Mouse (Mus musculus) 416B (cell line): Measurements from ENCODE around the gene Plcb1.

Experiments
- DNase-seq: peaks from one replicate; pipeline ENCODE4 v3.0.0; 2011; ENCODE audit warnings: low read depth

The Plcb1 gene

DNA sequence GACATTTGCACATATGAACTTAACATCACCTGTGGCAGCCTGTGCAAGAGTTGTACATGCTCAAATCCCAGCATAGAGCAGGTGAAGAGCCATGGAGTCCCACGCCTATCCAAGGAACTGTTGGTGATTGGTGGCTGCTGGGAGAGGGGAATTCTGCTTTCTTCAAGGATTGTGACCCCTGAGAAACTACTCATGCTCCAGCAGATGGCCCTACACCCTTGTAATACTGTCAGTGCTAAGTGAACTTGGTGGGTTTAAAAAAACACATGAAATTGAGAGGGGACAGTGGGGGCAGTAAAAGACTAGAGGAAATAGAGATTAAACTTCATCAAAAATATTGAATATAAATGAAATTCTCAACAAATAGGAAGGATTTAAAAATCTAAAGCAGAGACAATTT is 53.0 kb downstream of the Plcb1 start:
- no peak for DNase-seq

DNA sequence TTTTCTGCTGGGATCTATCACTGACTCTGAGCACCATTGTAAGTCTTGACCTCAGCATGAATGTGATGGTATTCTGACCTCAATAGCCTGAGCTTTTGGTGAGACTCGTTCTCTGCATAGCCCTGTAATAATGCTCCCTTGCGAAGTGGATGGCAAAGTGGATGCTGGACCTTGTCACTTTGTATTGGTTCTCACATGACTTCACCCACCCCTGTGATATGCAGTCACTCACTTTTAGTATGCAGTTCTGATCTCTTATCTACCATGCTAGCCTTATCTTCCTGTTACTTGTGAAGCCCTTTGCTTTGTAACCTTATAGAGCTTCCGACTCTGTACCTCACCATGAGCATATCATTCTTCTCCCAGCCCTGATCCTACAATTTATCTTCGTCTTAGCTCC is 57.0 kb downstream of the Plcb1 start:
- DNase-seq = no peak

DNA sequence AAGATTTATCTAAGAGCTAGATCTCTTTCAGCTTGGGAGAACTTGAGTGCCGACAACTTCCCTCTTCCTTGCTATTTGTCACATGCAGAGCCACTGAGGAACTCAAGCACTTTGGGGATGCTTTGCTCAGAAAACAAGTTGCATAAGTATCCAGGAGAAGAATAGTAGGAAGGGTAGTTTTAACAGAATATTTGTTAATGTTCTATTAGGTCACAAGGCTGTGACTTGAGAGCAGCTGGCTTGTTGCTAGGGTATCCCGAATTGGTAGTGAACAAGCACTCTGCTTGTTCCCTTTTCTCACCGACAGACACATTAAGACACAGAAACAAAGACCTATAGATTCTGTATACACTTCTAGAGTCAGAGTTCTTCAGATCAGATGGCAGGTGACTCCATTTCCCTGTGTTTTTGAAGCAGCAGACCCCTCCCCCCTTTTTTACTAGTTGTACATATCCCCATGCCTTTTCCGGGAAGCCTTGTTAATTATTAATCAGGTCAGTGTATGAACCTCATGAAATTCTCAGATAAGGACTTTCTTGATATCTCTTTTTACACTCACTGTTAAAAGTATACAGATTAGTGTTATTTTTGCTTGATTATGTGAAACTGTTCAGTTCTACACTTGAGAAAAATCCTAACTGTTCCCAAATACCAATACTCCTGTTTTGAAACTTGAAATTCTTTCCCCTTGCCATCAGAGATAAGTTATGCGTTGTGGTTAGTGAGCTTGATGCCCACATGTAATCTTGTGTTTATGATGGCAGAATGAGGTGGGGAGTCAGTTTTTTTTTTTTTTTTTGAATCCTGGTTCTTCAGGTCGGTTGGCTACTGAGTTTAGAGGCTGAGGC is 58.7 kb downstream of the Plcb1 start:
- DNase-seq = no peak

DNA sequence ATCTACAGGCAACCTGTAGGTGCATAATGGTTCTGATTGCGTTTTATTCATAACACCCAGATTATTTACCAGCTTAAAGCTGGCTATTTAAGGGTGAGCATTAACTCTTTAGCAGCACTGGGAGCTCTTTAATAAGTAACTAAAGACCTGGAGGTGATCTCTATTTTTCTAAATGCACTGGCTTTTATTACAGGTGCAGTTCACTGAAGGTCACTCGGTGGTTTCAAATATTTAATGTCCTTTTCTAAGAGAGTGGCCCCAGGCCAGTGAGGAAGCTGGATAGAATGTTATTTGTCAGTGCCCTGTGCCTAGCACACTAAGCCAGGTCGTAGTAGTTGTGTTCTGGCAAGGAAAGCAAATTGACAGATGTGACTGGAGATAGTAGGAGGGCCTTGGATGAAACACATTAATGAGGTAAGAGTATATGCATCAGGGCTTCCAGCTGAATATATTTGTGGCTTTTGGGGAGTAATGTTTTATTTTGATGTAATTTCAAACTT is 59.4 kb downstream of the Plcb1 start:
- no peak for DNase-seq

- DNase-seq = no peak
These were observed 60.7 kb downstream of the Plcb1 start for GRCm38 (mm10) chr2:134846555-134846954.

DNA sequence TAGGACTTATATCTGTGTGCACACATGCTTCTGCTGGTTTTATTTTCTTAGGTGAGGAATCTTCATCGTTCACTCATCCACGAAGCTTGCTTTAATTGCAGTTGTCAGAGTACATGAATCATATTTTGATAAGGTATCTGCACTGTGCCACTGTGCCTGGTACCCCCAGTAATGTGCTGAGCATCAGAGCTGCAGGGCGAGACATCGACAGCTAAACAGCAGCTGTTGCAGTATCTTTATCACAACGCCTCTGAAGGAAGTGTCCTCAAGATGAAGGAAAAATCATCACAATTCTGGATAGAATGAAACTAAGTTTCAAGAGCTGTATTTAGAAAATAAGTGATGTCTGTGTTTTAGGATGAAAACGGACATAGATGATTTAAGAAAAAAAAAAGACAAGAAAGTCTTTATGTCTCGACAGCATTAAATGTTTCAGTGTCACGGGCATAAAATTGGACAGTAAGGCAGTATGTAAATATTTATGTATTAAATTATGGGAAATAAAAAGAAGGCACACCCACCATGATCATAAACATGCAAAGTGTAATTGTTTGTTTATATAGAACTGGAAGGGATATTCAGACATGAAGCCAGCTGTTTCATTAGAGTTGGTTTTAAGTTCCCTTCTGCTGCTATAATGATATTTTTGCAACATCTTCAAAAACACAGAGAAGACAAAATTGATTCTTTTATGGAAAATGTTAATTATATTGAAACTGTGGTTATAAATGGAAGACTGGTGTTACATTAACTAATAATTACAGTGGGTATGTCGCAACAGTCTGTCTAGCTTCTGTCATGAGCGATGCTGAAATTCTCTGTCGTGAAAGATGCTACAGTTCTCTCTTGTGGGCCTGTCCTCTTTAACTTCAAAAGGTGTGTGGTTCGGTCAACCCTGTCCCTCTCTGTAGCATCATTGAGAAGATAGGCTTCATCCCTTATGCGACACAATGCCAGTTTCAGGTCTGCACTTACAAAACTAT is 65.6 kb downstream of the Plcb1 start:
- no peak for DNase-seq

- no peak for DNase-seq
These were observed 70.4 kb downstream of the Plcb1 start for GRCm38 (mm10) chr2:134856239-134856638.

DNA sequence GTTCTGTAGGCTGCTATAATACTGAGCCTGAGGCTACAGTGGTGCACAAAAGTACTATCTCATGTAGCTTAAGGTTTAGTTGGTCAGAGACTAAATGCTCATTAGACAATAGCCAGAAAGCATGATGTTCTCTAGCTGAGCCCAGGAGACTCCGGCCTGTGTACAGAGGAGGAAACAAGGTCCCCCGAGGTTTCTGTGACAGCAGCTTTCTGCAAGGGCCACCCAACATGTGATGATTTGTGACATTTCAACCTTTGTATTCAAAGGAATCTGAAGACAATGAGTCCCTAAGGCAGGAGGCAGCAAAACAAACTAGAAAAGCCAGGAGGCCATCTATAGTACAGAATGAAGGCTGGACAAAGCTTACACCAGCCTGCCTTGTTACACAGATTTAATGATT is 70.8 kb downstream of the Plcb1 start:
- DNase-seq = no peak

- no peak for DNase-seq
These were observed 79.2 kb downstream of the Plcb1 start for GRCm38 (mm10) chr2:134864985-134865645.

DNA sequence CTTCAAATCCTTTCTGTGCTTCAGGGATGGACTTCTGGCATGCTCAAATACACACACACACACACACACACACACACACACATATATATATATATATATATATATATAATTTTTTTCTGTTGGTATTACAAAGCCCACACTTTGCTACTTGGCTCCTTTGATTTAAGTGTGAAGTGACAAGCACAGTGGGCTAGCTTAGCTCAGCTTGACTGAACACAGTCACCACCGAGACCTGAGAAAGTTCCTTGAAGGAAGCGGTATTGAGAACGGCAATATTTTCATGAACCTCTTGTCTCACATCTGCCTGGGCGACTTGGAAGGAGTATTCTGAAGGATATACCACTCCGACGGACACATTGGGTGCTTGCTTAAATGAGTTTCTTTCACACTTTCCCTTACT is 81.5 kb downstream of the Plcb1 start:
- DNase-seq = no peak

DNA sequence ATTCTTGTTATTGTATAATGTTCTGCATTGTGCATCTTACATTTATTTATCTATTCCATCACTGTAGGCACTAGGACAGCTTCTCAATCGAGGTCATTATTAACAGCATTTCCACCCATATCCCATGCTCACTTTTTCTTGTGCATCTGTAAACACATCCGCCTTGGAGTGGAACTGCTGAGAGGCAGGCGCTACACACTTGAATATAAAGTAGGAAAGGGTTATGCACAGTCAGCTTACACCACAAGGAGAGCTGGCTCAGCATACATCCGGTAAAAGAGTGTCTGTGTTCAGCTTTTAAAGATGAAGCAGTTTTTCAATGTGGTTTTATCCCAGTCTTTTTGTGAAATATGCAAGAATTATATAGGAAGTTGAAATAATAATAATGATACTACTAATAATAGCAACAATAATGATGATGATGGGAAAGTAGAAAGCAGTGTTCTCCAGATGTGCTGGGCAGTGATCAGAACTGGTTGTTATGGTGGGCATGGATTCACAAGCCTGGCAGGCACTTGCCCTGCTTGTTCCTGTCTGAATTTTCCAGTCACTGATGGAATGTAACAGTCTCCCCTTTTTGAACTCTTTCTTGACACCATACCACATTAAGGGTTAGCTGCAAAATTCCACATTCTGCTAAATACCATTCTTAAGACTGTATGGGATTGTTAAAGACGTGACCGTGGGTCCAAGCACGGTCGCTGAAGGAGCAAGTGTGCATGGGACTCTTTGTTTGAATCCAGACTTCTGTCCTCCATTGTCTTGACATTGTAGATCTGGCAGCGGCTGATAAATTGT is 86.0 kb downstream of the Plcb1 start:
- no peak for DNase-seq

DNA sequence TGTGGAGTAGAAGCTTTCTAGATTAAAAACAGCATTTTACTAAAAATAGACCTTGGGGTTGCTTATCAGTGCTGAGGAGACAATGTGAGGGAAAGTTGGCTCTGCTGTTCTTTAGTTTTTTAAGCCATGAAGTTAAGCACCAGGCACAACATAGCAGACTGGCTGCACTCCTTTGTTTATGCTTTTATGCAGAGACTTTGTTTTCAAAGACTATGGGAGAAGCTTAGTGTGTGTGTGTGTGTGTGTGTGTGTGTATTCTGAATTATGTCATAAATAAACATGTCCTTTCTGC is 86.6 kb downstream of the Plcb1 start:
- DNase-seq = no peak

GRCm38 (mm10) chr2:134877148-134877547 is 91.3 kb downstream of the Plcb1 start:
- DNase-seq = no peak

DNA sequence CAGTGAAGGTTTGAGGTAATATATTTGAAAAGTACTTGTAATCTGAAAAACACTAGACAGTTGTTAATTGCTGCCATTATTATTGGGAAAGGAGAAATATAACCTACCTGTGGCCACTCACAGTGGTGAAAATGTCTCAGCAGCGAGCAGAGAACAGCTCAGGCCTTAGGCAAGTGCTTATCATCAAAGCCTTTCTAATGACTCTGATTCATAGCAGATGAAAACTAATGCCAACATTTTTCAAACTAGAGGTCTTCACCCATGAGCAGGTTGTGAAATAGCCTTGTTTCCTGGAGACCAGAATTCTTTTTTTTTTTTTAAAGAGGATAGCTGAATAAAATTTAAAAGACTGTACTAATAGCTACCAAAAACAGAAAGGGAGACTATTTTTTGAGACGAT is 105.3 kb downstream of the Plcb1 start:
- no peak for DNase-seq

DNA sequence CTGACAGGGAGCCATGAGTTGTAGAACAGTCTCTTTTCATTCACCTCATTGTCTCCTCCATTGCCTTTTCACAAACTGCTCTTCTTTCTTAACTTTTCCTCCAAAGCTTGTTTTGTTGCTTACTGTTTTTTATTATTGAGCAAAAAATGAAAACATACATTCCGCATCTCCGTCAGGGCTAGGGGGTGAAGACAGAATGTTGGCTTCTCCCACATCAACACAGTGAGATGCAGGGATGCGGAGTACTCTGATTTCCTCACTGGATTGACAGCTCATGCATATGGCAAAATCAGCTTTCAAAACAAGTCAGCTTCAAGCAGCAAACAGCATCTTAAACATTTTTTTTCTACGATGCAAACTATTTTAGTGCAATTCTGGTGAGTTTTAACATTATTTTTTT is 108.9 kb downstream of the Plcb1 start:
- DNase-seq = no peak

DNA sequence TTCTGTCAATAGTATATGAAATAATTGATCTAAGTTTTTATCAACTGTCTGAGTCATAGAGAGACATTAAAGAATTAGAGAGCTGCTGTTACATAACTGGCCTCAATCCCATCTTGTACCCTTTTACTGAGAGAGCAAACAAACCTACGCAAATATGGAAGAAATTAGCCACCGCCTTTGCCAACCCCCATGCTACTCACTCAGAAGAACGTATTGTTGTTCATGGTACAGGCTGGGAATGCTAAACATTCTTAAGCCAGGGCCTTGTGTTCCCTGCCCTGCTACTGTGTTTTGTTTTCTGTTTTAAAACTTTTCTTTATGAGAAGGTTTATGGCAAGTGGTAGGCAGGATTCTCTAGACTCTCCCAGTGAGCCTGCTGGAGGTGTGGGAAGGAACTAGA is 110.3 kb downstream of the Plcb1 start:
- DNase-seq = no peak

- DNase-seq = no peak
These were observed 111.2 kb downstream of the Plcb1 start for GRCm38 (mm10) chr2:134897083-134897482.

- DNase-seq = no peak
These were observed 115.7 kb downstream of the Plcb1 start for GRCm38 (mm10) chr2:134901521-134901920.

DNA sequence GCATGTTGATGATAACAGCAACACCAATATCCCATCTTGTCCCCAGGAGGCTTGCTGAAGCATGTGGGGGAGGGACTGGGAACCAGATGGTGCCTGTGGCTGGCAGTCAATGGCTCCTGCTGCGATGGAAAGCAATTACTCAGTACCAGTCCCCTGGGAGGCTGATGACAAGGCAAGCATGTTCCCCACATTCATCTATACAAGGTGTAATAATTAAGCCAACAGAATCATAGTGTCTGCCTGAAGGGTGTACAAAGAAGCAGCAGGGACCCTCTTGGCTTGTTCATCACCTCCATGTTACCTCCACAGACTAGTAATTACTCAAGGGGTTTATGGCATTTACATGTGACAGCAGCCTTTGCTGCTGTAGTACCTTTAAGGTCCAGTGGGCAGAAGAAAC is 125.0 kb downstream of the Plcb1 start:
- no peak for DNase-seq

GRCm38 (mm10) chr2:134911360-134911759 is 125.5 kb downstream of the Plcb1 start:
- DNase-seq = no peak

GRCm38 (mm10) chr2:134912616-134913015 is 126.7 kb downstream of the Plcb1 start:
- DNase-seq = no peak

GRCm38 (mm10) chr2:134913542-134913941 is 127.7 kb downstream of the Plcb1 start:
- DNase-seq = no peak
